Mouse (Mus musculus) liver, embryonic 15.5 days (tissue): ENCODE data around the gene Gja10. TPM values are rescaled to one million over a fixed set of nuclear protein-coding genes. Genes with fewer than 3 reads are reported as not detected.

ENCODE experiments used
- ATAC-seq: fragments of 200-750 bp; cut with Nextera tagmentation; 2 replicates; pipeline ENCODE4 v1.8.0; 2017; ENCODE audit warnings: moderate number of reproducible peaks, mild to moderate bottlenecking, moderate library complexity; ENCODE audit not compliant: insufficient read depth
- H3K27ac ChIP-seq: fragments of 300-500 bp; sonication (generic); replicated peaks from 2 replicates; pipeline ENCODE4 v1.5.1; 2015; ENCODE audit warnings: mild to moderate bottlenecking, inconsistent platforms
- H3K27me3 ChIP-seq: fragments of 300-500 bp; sonication (generic); 2 replicates; pipeline ENCODE4 v1.6.1; 2015; ENCODE audit warnings: mild to moderate bottlenecking, inconsistent platforms
- H3K36me3 ChIP-seq: fragments of 300-500 bp; sonication (generic); replicated peaks from 2 replicates; pipeline ENCODE4 v1.6.1; 2015; ENCODE audit warnings: moderate library complexity, mild to moderate bottlenecking, inconsistent platforms
- H3K4me1 ChIP-seq: fragments of 300-500 bp; sonication (generic); replicated peaks from 2 replicates; pipeline ENCODE4 v1.6.1; 2015; ENCODE audit warnings: inconsistent platforms
- H3K4me2 ChIP-seq: fragments of 300-500 bp; sonication (generic); 2 replicates; pipeline ENCODE4 v1.6.1; 2015; ENCODE audit warnings: moderate library complexity, mild to moderate bottlenecking, inconsistent platforms
- H3K4me3 ChIP-seq: fragments of 300-500 bp; sonication (generic); replicated peaks from 2 replicates; pipeline ENCODE4 v1.5.1; 2015; ENCODE audit warnings: mild to moderate bottlenecking, inconsistent platforms
- H3K9ac ChIP-seq: fragments of 300-500 bp; sonication (generic); 2 replicates; pipeline ENCODE4 v1.6.1; 2015; ENCODE audit warnings: moderate library complexity, mild to moderate bottlenecking, inconsistent platforms
- H3K9me3 ChIP-seq: fragments of 300-500 bp; sonication (generic); replicated peaks from 2 replicates; pipeline ENCODE4 v1.6.1; 2016; ENCODE audit warnings: inconsistent platforms
- WGBS: fragments of 180-500 bp; shearing (Covaris S2); methylation state at CpG from one replicate; pipeline ENCODE4 v1.1.7; 2015; ENCODE audit warnings: mixed read lengths; ENCODE audit not compliant: insufficient replicate concordance; 5-methylcytosine and 5-hydroxymethylcytosine counted together
- polyA plus RNA-seq: library from polyadenylated mRNA; unstranded; fragments of >200 nt; fragmentation: Nextera tagmentation; extraction: Ambion mirVana; gene quantifications from 2 replicates; pipeline ENCODE4 v1.2.1, GENCODE M21; 2015

Gene Gja10
- 0.05 and 0.06 TPM in 2 replicates for polyA plus RNA-seq

DNA sequence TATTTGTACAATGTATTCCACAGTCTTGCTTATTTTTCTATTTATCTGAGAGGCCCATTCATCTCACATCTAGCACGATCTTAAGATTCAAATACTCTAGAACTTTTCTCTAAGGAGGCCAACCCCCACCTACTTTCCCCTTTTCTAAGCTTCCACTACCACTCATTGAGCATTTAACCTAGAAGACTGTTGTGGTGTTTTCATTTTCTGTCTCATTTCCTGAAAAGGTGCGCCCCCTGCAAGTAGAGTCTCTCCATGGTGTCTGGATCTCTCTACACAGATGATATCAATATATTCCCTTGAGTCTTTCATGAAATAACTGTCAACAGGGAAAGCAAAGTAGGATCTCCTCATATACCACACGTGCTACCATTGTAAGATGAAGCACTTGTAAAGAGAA, at the start of gene Gja10:
Gene Gja10 (minus strand): TSS at position 101 of the 400 bp plus-strand sequence.
- Histone ChIP-seq H3K9me3 (no peaks in the 10 kb centered on the region), H3K4me3 (no peak within 1 kb of the TSS), H3K4me1 (no peaks in the 10 kb centered on the region), H3K27ac (no peak within 1 kb of the TSS), H3K36me3 (no peaks in the 10 kb centered on the region), H3K4me2 (no peak within 1 kb of the TSS), H3K27me3 (no peaks in the 10 kb centered on the region), H3K9ac (no peak within 1 kb of the TSS)
- ATAC-seq = no peak
- 40% methylated on average over 3 of the region's 3 CpGs for WGBS

- Histone ChIP-seq H3K27me3 (no peaks in the 10 kb centered on the region), H3K4me1 (peaks cover 10% of the 10 kb centered on the region), H3K4me3 (no peak overlapping the region), H3K9ac (no peak overlapping the region), H3K36me3 (peaks cover 55% of the 10 kb centered on the region), H3K27ac (no peak overlapping the region), H3K4me2 (no peak overlapping the region), H3K9me3 (no peaks in the 10 kb centered on the region)
- WGBS = 39% methylated on average over 5 of the region's 5 CpGs
- no peak for ATAC-seq
Observed at GRCm38 (mm10) chr4:32651669-32652068, 49.1 kb upstream of the Gja10 start.

DNA sequence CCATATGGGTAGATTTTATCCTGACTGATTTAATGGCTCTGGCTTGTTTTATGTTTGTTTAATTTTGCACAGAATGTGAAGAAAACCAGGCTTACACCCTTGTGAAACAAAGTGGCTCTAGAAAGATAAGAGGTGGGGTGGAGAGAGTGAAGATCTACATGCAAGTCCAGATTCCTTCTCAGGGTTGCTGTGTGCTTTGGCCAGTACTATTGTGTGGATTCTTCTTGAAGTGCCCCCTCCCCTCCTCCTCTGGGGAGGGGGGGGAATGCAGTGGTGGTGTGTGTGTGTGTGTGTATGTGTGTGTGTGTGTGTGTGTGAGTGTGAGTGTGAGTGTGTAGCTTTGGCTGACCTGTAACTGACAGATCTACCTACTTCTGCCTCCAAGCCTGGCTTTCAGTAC, 19.1 kb upstream of the Gja10 start:
- Histone ChIP-seq H3K9ac (no peak overlapping the region), H3K4me3 (no peak overlapping the region), H3K36me3 (peaks cover 45% of the 10 kb centered on the region), H3K9me3 (no peaks in the 10 kb centered on the region), H3K27ac (no peak overlapping the region), H3K4me1 (peaks cover 21% of the 10 kb centered on the region), H3K27me3 (no peaks in the 10 kb centered on the region), H3K4me2 (no peak overlapping the region)
- no peak for ATAC-seq

DNA sequence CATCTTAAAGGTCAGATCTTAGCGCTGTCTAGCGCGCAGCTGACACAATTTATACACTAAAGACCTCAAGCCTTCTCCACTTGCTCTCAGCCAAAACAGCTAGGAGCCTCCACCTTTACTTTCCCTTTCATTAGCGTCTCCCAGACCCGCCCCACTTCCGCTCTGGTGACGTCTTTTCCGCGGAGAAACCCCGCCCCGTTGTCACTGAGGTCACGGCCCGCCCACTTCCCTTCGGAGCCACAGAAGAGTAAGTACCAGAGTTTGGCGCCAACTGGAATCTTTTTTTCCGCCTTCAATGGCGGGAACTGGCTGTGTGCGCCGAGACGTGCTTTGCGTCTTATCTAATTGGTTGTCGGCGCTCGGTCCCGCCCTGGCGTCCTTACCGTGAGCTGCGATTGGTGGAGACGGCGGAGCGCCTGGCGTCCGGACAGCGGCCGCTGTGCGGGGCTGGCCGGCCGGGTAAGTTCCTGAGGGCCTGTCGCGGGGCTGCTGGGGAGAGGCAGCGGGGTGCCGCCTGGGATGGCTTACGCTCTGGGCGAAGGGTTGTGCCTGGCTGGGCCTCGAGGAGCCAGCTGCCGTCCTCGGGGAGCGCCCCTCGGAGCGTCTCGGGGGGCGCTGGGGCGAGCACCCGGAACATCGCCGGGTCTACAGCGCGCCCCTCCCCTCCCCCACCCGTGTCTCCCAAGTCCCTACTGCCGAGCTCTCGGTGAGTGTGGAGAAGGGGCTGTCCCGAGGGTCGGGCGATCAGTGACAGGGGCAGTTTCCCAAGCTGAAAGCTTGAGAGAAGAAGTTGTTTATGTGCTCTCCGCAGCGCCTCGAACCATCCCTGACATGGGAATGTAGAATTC, 12.7 kb upstream of the Gja10 start, which contains the start of gene Casp8ap2:
Gene Casp8ap2 (plus strand): TSS at position 418 of the 848 bp plus-strand sequence.
- Histone ChIP-seq H3K9me3 (no peaks in the 10 kb centered on the region), H3K4me1 (peaks cover 28% of the 10 kb centered on the region), H3K4me2 (peak within 1 kb of the TSS; percentile 75), H3K36me3 (peaks cover 14% of the 10 kb centered on the region; the same call in 1 of the 2 replicates), H3K27ac (peak within 1 kb of the TSS; percentile 85), H3K27me3 (no peaks in the 10 kb centered on the region), H3K9ac (peak within 1 kb of the TSS; percentile 95), H3K4me3 (peak within 1 kb of the TSS; percentile 95)
- WGBS = under 1% methylated on average over 65 of the region's 67 CpGs
- peak; percentile 98 for ATAC-seq

- no peak overlapping the region for H3K9ac ChIP-seq
- H3K4me2 ChIP-seq = no peak overlapping the region
- no peaks in the 10 kb centered on the region for H3K9me3 ChIP-seq
- H3K4me1 ChIP-seq = no peaks in the 10 kb centered on the region
- no peaks in the 10 kb centered on the region for H3K27me3 ChIP-seq
- 21% methylated on average over 12 of the region's 12 CpGs for whole genome bisulfite sequencing
- no peak overlapping the region for H3K4me3 ChIP-seq
- ATAC-seq = no peak
- no peak overlapping the region for H3K27ac ChIP-seq
- H3K36me3 ChIP-seq = no peaks in the 10 kb centered on the region
Observed at GRCm38 (mm10) chr4:32601135-32601534, 1.4 kb downstream of the Gja10 start.

DNA sequence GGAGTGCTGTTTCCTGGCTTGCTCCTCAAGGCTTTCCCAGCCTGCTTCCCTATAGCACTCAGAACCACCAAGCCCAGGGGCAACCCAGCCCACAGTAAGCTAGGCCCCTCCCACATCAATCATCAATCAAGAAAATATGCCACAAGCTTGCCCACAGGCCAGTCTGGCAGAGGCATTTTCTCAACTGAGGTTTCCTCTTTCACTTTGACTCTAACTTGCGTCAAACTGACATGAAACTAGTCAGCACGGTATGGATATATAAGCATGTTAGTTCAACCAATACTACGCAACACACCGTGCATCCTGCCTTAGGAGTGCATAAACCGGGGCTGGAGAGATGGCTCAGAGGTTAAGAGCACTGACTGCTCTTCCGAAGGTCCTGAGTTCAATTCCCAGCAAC, 14.3 kb downstream of the Gja10 start:
- Histone ChIP-seq H3K9ac (no peak overlapping the region), H3K9me3 (no peaks in the 10 kb centered on the region), H3K4me3 (no peak overlapping the region), H3K4me1 (no peaks in the 10 kb centered on the region), H3K36me3 (no peaks in the 10 kb centered on the region), H3K4me2 (no peak overlapping the region), H3K27me3 (no peaks in the 10 kb centered on the region), H3K27ac (no peak overlapping the region)
- ATAC-seq = no peak
- 48% methylated on average over 6 of the region's 6 CpGs for WGBS

GRCm38 (mm10) chr4:32587543-32587942, 15.0 kb downstream of the Gja10 start:
- ATAC-seq = no peak
- WGBS = 47% methylated on average over 5 of the region's 5 CpGs
- H3K4me3 ChIP-seq = no peak overlapping the region
- no peaks in the 10 kb centered on the region for H3K9me3 ChIP-seq
- H3K4me1 ChIP-seq = no peaks in the 10 kb centered on the region
- H3K9ac ChIP-seq = no peak overlapping the region
- H3K4me2 ChIP-seq = no peak overlapping the region
- no peak overlapping the region for H3K27ac ChIP-seq
- H3K36me3 ChIP-seq = no peaks in the 10 kb centered on the region
- no peaks in the 10 kb centered on the region for H3K27me3 ChIP-seq

DNA sequence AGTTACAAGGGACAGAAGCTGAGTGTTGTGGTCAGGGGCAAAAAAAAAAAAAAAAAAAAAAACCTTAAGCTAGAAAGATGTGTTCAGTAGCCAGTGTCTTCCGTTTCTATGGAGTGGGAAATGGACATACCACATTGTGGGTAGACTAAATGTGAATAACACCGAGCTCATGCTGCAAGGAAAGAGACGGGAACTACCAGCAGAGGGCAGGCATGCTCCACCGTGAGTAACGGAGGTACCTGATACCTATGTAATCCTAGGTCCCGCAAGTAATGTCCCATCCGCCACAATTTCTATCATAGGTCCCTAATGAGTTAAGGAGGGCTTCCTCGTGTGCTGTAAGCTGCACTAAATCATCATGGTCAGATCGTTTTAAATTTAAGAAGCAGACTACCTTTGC, 16.0 kb downstream of the Gja10 start:
- H3K4me3 ChIP-seq = no peak overlapping the region
- no peak overlapping the region for H3K9ac ChIP-seq
- no peaks in the 10 kb centered on the region for H3K9me3 ChIP-seq
- WGBS = 6% methylated on average over 9 of the region's 9 CpGs
- no peaks in the 10 kb centered on the region for H3K27me3 ChIP-seq
- no peaks in the 10 kb centered on the region for H3K36me3 ChIP-seq
- no peak overlapping the region for H3K4me2 ChIP-seq
- H3K27ac ChIP-seq = no peak overlapping the region
- H3K4me1 ChIP-seq = no peaks in the 10 kb centered on the region
- ATAC-seq = no peak

DNA sequence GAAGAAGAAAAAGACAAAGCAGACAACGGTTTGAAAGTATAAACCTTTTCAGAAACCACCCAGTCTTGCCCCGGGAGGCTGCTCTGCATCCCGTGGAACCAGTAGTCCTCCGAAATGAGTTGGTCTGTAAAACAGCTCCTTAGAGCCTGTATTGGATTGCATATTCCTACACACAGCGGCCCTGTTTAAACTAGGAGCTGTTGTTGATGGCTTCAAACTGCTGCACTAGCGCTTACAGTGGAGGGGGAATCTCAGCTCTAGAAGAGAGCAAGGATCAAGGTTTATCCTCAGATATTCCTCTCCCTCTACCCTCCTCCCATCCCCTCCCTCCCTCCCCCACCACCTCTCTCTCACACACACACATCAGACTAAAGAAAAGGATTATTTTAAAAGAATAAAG, 18.4 kb downstream of the Gja10 start:
- 65% methylated on average over 6 of the region's 6 CpGs for WGBS
- Histone ChIP-seq H3K27ac (no peak overlapping the region), H3K9ac (no peak overlapping the region), H3K36me3 (no peaks in the 10 kb centered on the region), H3K27me3 (no peaks in the 10 kb centered on the region), H3K4me3 (no peak overlapping the region), H3K4me1 (no peaks in the 10 kb centered on the region), H3K4me2 (no peak overlapping the region), H3K9me3 (no peaks in the 10 kb centered on the region)
- ATAC-seq = no peak

DNA sequence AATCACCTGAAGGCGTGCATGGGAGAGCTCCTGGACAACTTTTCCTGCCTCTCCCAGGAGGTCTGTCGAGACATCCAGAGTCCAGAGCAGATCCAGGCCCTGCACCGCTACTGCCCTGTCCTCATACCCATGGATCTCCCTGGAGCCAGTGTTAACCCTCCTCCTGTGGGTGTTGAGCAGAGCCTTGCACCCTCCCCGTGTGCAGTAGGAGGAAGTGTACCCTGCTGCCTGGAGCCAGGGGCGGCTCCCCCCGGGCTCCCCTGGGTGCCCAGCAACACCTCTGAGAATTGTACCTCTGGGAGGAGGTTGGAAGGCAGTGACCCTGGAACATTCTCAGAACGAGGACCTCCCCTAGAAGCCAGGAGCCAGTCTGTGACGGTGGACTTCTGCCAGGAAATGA, 22.7 kb downstream of the Gja10 start:
- H3K4me2 ChIP-seq = no peak overlapping the region
- no peak for ATAC-seq
- H3K9me3 ChIP-seq = no peaks in the 10 kb centered on the region
- no peak overlapping the region for H3K27ac ChIP-seq
- 49% methylated on average over 8 of the region's 8 CpGs for WGBS
- H3K27me3 ChIP-seq = no peaks in the 10 kb centered on the region
- no peak overlapping the region for H3K9ac ChIP-seq
- no peak overlapping the region for H3K4me3 ChIP-seq
- H3K4me1 ChIP-seq = no peaks in the 10 kb centered on the region
- 0 out of 2 replicates have a peak, but pooled peaks cover 3% of the 10 kb centered on the region for H3K36me3 ChIP-seq

DNA sequence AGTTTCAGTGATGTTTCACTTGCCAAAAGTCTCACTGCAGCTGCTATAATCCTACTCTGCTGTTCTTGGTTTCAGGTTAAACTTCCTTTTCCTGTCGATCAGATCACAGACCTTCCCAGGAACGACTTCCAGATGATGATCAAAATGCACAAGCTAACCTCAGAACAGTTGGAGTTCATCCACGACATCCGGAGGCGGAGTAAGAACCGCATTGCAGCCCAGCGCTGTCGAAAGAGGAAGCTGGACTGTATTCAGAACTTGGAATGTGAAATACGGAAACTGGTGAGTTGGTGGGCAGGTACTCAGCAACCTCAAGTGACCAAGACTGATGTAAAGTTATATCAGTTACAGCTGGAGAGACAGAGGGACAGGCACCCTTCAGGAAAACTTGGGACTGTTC, 27.4 kb downstream of the Gja10 start:
- ATAC-seq = no peak

More for the DNA sequence above, 27.4 kb downstream of the Gja10 start:
- Histone ChIP-seq H3K4me1 (peaks cover 8% of the 10 kb centered on the region; the same call in 1 of the 2 replicates), H3K36me3 (0 out of 2 replicates have a peak, but pooled peaks cover 3% of the 10 kb centered on the region), H3K27ac (no peak overlapping the region), H3K27me3 (no peaks in the 10 kb centered on the region), H3K9me3 (no peaks in the 10 kb centered on the region), H3K9ac (no peak overlapping the region), H3K4me3 (no peak overlapping the region), H3K4me2 (no peak overlapping the region)
- 37% methylated on average over 9 of the region's 9 CpGs for WGBS
